Mouse (Mus musculus) embryonic fibroblast, embryonic 13.5 days (primary cell): ENCODE results near the gene Ttc3.
"Not testable (repeated sequence)": the region's sequence is repeated elsewhere in the genome, so short reads cannot be mapped to it uniquely, and the experiment has no call there.

ENCODE experiments used
- CTCF ChIP-seq: IDR thresholded peaks from 2 replicates; pipeline ENCODE4 v1.5.1; 2011; ENCODE audit warnings: mild to moderate bottlenecking, control low read depth, low read length, moderate library complexity, borderline replicate concordance; ENCODE audit not compliant: insufficient read depth
- POLR2A ChIP-seq: IDR thresholded peaks from 2 replicates; pipeline ENCODE4 v1.6.1; 2011; ENCODE audit warnings: low read depth, mild to moderate bottlenecking, control low read depth, low read length, moderate library complexity

DNA sequence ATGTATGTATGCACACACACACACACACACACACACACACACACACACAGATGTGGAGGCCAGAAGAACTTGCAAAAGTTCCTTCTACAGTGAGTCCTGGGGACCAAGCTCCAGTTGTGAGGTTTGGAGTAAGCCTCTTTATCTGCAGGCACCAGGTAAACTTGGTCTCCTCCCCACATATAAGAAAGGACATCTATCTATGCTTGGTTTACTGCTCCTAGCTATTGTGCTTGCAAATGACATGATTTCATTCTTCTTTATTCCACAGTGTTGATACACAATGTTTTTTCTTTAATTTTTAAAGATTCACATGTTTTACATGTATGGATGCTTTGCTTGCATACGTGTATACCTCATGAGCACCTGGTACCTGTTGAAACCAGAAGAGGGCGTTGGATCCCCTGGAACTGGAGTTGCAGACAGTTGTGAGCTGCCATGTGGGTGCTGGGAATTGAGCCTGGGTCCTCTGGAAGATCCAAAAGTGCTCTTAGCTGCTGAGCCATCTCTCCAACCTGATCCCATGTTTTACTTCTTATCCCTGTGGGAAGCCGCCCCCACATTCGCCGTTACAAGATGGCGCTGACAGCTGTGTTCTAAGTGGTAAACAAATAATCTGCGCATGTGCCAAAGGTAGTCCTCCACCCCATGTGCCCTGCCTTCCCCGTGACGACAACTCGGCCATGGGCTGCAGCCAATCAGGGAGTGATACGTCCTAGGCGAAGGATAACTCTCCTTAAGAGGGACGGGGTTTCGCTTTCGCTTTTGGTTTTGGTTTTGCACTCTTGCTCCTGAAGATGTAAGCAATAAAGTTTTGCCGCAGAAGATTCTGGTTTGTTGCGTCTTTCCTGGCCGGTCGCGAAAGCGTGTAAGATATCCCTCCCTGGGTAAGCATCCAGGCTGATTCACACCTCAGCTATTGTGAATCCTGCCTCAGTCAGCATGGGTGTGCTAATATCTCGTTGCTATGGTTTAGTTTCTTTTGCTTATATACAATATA, 31.0 kb upstream of the Ttc3 start:
- TF ChIP-seq POLR2A, CTCF: not testable (repeated sequence)
